Mouse (Mus musculus) frontal cortex, adult 2 months (tissue): ENCODE results near the gene Hip1. TPM values are rescaled to one million over a fixed set of nuclear protein-coding genes. Genes with fewer than 3 reads are reported as not detected.
A peak's percentile ranks its signal among the peaks of the same experiment; 100 is the strongest.

Experiments
- DNase-seq, 2 experiments: peaks; one replicate each; pipeline ENCODE4 v3.0.0; 2022; ENCODE audit warnings: low spot score in 1 of 2; ENCODE audit errors: extremely low spot score in 1 of 2
- polyA plus RNA-seq: library from polyadenylated mRNA; depleted of rRNA; stranded (reverse); fragments of >200 nt; gene quantifications from 2 replicates; pipeline ENCODE4 v1.2.3, GENCODE M21; 2012

Hip1 gene
- polyA plus RNA-seq, 1 experiment = 38.3 TPM

GRCm38 (mm10) chr5:135533431-135533830 lies 11.5 kb downstream of the Hip1 start:
- DNase-seq = no peak

GRCm38 (mm10) chr5:135531306-135531845 lies 13.5 kb downstream of the Hip1 start:
- DNase-seq = no peak

GRCm38 (mm10) chr5:135529964-135530363 lies 15.0 kb downstream of the Hip1 start:
- DNase-seq = no peak

GRCm38 (mm10) chr5:135529310-135529709 lies 15.6 kb downstream of the Hip1 start:
- no peak for DNase-seq

- DNase-seq = no peak
These were observed 16.9 kb downstream of the Hip1 start for GRCm38 (mm10) chr5:135527986-135528385.

- peak in 1 of 2 experiments; percentile 39 for DNase-seq
These were observed 20.0 kb downstream of the Hip1 start for GRCm38 (mm10) chr5:135524660-135525560.

GRCm38 (mm10) chr5:135524087-135524486 lies 20.8 kb downstream of the Hip1 start:
- DNase-seq = no peak

GRCm38 (mm10) chr5:135522111-135522722 lies 22.7 kb downstream of the Hip1 start:
- no peak for DNase-seq

- no peak for DNase-seq
These were observed 27.5 kb downstream of the Hip1 start for GRCm38 (mm10) chr5:135517348-135517883.

- no peak for DNase-seq
These were observed 31.8 kb downstream of the Hip1 start for GRCm38 (mm10) chr5:135513131-135513530.

- no peak for DNase-seq
These were observed 33.8 kb downstream of the Hip1 start for GRCm38 (mm10) chr5:135511105-135511504.

- peak in 1 of 2 experiments; percentile 59 for DNase-seq
These were observed 36.6 kb downstream of the Hip1 start for GRCm38 (mm10) chr5:135508284-135508683.

GRCm38 (mm10) chr5:135507561-135508273 lies 37.2 kb downstream of the Hip1 start:
- peak in 1 of 2 experiments; percentile 45 for DNase-seq

- no peak for DNase-seq
These were observed 39.5 kb downstream of the Hip1 start for GRCm38 (mm10) chr5:135505442-135505841.

GRCm38 (mm10) chr5:135502931-135503330 lies 42.0 kb downstream of the Hip1 start:
- no peak for DNase-seq

GRCm38 (mm10) chr5:135502027-135502426 lies 42.9 kb downstream of the Hip1 start:
- DNase-seq = no peak

- DNase-seq = no peak
These were observed 46.0 kb downstream of the Hip1 start for GRCm38 (mm10) chr5:135498914-135499313.

GRCm38 (mm10) chr5:135497347-135497955 lies 47.5 kb downstream of the Hip1 start:
- DNase-seq = no peak

- DNase-seq = no peak
These were observed 48.4 kb downstream of the Hip1 start for GRCm38 (mm10) chr5:135496489-135496888.

- no peak for DNase-seq
These were observed 49.4 kb downstream of the Hip1 start for GRCm38 (mm10) chr5:135495471-135495870.
